Mouse (Mus musculus) midbrain, embryonic 14.5 days (tissue): ENCODE data around the gene Tmem126a. TPM values are rescaled to one million over a fixed set of nuclear protein-coding genes. Genes with fewer than 3 reads are reported as not detected.
A peak's percentile ranks its signal among the peaks of the same experiment; 100 is the strongest.

Source experiments
- ATAC-seq: fragments of 200-750 bp; cut with Nextera tagmentation; 2 replicates; pipeline ENCODE4 v1.8.0; 2017; ENCODE audit warnings: moderate number of reproducible peaks, moderate library complexity; ENCODE audit not compliant: low FRiP score, low TSS enrichment
- DNase-seq: peaks from one replicate; pipeline ENCODE4 v3.0.0-alpha.2; 2015
- H3K27ac ChIP-seq: fragments of 300-500 bp; sonication (generic); replicated peaks from 2 replicates; pipeline ENCODE4 v1.5.1; 2014; ENCODE audit warnings: mild to moderate bottlenecking, low read depth, low read length, moderate library complexity
- H3K27me3 ChIP-seq: fragments of 300-500 bp; sonication (generic); 2 replicates; pipeline ENCODE4 v1.6.1; 2014; ENCODE audit warnings: low read length, control low read depth, mixed read lengths; ENCODE audit not compliant: control insufficient read depth, insufficient read depth
- H3K36me3 ChIP-seq: fragments of 300-500 bp; sonication (generic); 2 replicates; pipeline ENCODE4 v1.6.1; 2014; ENCODE audit warnings: low read length, control low read depth; ENCODE audit not compliant: control insufficient read depth, insufficient read depth
- H3K4me1 ChIP-seq: fragments of 300-500 bp; sonication (generic); 2 replicates; pipeline ENCODE4 v1.6.1; 2014; ENCODE audit warnings: mild to moderate bottlenecking, antibody characterized with exemption, low read length, control low read depth; ENCODE audit not compliant: control insufficient read depth, insufficient read depth
- H3K4me2 ChIP-seq: fragments of 300-500 bp; sonication (generic); 2 replicates; pipeline ENCODE4 v1.6.1; 2014; ENCODE audit warnings: mild to moderate bottlenecking, low read length, moderate library complexity
- H3K4me3 ChIP-seq: fragments of 300-500 bp; sonication (generic); replicated peaks from 2 replicates; pipeline ENCODE4 v1.5.1; 2014; ENCODE audit warnings: low read depth, low read length
- H3K9ac ChIP-seq: fragments of 300-500 bp; sonication (generic); replicated peaks from 2 replicates; pipeline ENCODE4 v1.6.1; 2014; ENCODE audit warnings: mild to moderate bottlenecking, low read length, moderate library complexity
- H3K9me3 ChIP-seq: fragments of 300-500 bp; sonication (generic); 2 replicates; pipeline ENCODE4 v1.6.1; 2016; ENCODE audit warnings: low read length, control low read depth, mixed read lengths; ENCODE audit not compliant: control insufficient read depth
- WGBS: fragments of 180-500 bp; shearing (Covaris S2); extraction: QIAGEN DNeasy Blood & Tissue Kit; methylation state at CpG from one replicate; pipeline ENCODE4 v1.1.7; 2014; 5-methylcytosine and 5-hydroxymethylcytosine counted together
- polyA plus RNA-seq: library from polyadenylated mRNA; unstranded; fragments of >200 nt; fragmentation: Nextera tagmentation; extraction: Ambion mirVana; gene quantifications from 2 replicates; pipeline ENCODE4 v1.2.1, GENCODE M21; 2014

Gene Tmem126a
- polyA plus RNA-seq: 125 and 132 TPM in 2 replicates

DNA sequence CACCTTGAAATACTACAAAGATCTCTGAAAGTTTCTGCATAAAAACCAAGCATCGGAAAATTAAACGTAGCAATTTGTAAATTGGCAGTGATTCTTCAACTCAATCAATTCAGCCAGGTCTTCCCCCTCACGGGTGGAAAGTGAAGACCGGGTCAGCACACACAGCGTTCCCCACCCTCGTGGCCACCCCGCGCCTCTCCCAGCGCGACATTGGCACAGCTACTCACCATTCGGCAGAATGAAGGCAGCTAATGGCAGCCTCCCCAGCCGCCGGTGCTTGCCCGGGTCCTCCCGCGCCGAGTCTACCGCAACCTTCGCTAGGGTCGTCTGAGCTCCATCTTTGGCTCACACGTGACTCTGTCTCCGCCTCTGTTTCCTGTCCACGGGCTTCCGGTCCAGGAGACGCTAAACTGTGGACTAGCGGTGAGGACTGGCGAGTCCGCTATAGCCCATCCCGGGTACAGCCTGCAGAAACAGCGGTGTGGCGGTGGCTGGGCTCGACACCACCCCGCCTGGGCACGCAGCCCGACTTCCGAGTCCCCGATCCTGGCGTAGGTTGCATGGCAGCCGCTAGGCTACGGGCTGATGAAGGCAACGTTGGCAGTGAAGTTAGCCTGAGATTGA, at the start of gene Tmem126a:
TSS of gene Tmem126a (minus strand) at position 385 of the 624 bp plus-strand sequence.
- Histone ChIP-seq H3K4me3 (peak within 1 kb of the TSS; percentile 75), H3K9ac (peak within 1 kb of the TSS; percentile 79), H3K27ac (peak within 1 kb of the TSS; percentile 89), H3K27me3 (no peaks in the 10 kb centered on the region), H3K9me3 (no peaks in the 10 kb centered on the region), H3K4me2 (peak within 1 kb of the TSS; percentile 72), H3K36me3 (peaks cover 26% of the 10 kb centered on the region), H3K4me1 (peaks cover 11% of the 10 kb centered on the region)
- ATAC-seq (peak; percentile 97), DNase-seq (peak; percentile 93)
- under 1% methylated on average over 41 of the region's 41 CpGs for WGBS

DNA sequence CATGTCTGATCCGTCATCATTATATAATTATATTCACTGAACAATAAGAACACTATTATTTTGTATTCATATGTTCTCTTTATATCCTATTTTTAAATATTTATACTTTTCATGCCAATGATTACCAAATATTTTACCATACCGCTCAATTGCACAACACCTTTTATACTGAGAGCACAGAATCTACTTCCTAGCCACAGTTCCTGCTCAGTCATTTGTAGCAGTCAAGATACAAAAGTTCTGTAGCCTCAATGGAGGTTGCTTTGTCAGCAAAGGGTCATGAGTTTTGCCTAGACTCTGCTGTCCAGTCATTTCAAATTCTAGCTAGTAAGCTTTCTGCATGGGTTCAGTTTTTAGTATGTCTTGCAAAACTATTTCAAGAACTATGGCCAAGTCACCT, 25.6 kb upstream of the Tmem126a start:
- no peaks in the 10 kb centered on the region for H3K27me3 ChIP-seq
- H3K4me3 ChIP-seq: no peak overlapping the region
- 90% methylated on average over 2 of the region's 2 CpGs for WGBS
- DNase-seq (no peak), ATAC-seq (no peak)
- no peak overlapping the region for H3K27ac ChIP-seq
- no peak overlapping the region for H3K9ac ChIP-seq
- H3K4me1 ChIP-seq: no peaks in the 10 kb centered on the region
- no peak overlapping the region for H3K4me2 ChIP-seq
- H3K36me3 ChIP-seq: no peaks in the 10 kb centered on the region
- no peaks in the 10 kb centered on the region for H3K9me3 ChIP-seq

DNA sequence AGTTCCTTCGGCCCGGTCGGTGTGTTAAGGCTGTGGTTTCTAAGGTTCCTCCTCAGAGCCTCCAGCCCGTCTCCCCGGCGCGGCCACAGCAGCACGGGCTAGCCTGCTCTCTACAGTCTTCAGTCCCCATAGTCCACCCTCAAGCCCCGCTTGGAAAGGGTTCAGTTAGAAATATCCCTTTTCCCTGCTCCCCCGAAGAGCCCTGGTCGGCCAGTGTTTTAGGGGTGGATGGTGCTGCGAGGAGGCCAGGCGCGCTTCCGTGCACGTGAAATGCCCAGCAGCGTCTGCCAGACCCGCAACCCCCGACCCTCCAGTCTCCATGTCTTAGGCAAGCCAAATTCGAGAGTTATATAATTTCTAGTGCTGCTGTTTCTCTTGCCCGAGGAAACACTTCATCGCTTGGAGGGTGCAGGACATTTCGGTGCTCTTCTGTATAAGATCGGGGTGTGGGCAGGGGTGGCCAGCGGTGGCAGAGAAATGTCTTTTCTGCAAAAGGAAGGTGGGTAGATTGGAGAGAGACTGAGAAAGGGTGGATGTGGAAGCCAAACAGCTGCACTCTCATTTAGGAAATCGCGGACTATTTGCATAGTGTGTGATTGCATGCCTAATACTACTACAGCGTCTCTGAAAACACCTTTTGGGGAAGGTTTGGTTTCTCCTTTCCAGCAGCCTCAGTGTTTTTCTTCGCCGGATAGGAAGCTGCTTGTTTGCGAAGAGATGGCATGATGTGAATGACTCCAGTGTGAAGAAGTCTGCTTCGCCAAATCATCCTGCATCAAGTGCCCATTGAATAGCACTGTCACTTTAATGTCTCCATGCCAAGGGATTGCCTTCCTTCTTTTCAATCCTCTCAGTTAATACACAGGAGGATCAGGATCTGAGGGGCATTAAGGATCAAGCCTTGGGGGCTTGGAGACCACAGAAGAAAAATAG, 19.6 kb upstream of the Tmem126a start, which contains the start of gene Dlg2:
TSS of gene Dlg2 (plus strand) at position 360 of the 933 bp plus-strand sequence.
- no peak for ATAC-seq
- peak within 1 kb of the TSS; percentile 59 for H3K4me2 ChIP-seq
- H3K27me3 ChIP-seq: no peaks in the 10 kb centered on the region
- H3K4me3 ChIP-seq: peak within 1 kb of the TSS; percentile 57
- WGBS: under 1% methylated on average over 32 of the region's 32 CpGs
- H3K9me3 ChIP-seq: no peaks in the 10 kb centered on the region
- DNase-seq: peak; percentile 76
- peaks cover 3% of the 10 kb centered on the region; the same call in 1 of the 2 replicates for H3K36me3 ChIP-seq
- peak within 1 kb of the TSS; percentile 87 for H3K27ac ChIP-seq
- H3K9ac ChIP-seq: peak within 1 kb of the TSS; percentile 69
- peaks cover 5% of the 10 kb centered on the region for H3K4me1 ChIP-seq

- Histone ChIP-seq H3K4me2 (peak within 1 kb of the TSS; percentile 59), H3K9me3 (no peaks in the 10 kb centered on the region), H3K27me3 (no peaks in the 10 kb centered on the region), H3K36me3 (peaks cover 3% of the 10 kb centered on the region; the same call in 1 of the 2 replicates), H3K9ac (peak within 1 kb of the TSS; percentile 69), H3K4me3 (peak within 1 kb of the TSS; percentile 57), H3K4me1 (peaks cover 5% of the 10 kb centered on the region), H3K27ac (peak within 1 kb of the TSS; percentile 87)
- DNase-seq (peak; percentile 99), ATAC-seq (peak; percentile 100)
- under 1% methylated on average over 36 of the region's 36 CpGs for WGBS
Measured at GRCm38 (mm10) chr7:90475793-90476312, 18.8 kb upstream of the Tmem126a start, which contains the start of gene Tmem126b. TSS of gene Tmem126b (minus strand) at chr7:90476001.

DNA sequence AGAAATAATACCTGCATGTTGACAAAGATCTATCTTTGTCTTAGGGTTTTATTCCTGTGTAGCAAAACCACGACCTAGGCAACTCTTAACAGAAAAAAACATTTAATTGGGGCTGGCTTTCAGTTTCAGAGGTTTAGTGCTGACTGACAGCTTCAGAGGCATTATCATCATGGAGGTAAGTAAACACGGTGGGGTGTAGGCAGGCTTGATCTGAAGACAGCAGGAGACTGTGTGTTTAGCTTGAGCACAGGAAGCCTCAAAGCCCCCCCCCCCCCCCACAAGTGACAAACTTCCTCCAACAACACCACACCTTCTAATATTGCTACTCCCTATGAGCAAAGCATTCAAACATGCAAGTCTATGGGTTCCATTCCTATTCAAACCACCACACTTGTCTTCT, 16.5 kb upstream of the Tmem126a start:
- H3K4me3 ChIP-seq: no peak overlapping the region
- no peak for DNase-seq
- H3K9ac ChIP-seq: no peak overlapping the region
- no peaks in the 10 kb centered on the region for H3K27me3 ChIP-seq
- no peak for ATAC-seq
- peaks cover 18% of the 10 kb centered on the region for H3K36me3 ChIP-seq
- H3K9me3 ChIP-seq: no peaks in the 10 kb centered on the region
- H3K4me2 ChIP-seq: no peak overlapping the region
- H3K4me1 ChIP-seq: peaks cover 5% of the 10 kb centered on the region
- H3K27ac ChIP-seq: no peak overlapping the region
- WGBS: 67% methylated on average over 2 of the region's 2 CpGs

GRCm38 (mm10) chr7:90461441-90461840, 4.4 kb upstream of the Tmem126a start:
- no peak for DNase-seq
- no peak for ATAC-seq
- 95% methylated on average over 5 of the region's 5 CpGs for WGBS
- Histone ChIP-seq H3K4me1 (peaks cover 2% of the 10 kb centered on the region), H3K4me2 (no peak overlapping the region), H3K36me3 (0 out of 2 replicates have a peak, but pooled peaks cover 1% of the 10 kb centered on the region), H3K27ac (no peak overlapping the region), H3K4me3 (no peak overlapping the region), H3K9ac (no peak overlapping the region), H3K9me3 (no peaks in the 10 kb centered on the region), H3K27me3 (no peaks in the 10 kb centered on the region)

DNA sequence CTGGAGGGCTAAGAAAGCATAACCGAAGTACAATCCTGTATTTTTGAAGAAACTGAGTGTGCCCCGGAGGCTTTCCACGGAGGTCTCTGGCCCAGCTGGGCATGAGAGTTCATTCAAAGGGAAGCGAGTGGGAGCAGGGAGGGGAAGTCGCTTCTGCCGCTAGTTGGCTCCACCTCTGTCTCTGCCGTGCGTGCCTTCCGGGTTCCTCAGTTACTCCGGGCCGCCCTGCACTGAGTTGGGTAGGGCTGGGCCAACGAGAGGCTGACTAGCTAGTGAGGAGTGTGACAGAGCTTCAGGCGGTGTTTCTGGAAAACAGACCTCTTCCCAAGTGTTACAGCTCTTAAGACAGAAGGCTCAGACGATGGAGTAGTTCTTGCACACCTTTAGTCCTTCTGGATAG, 3.9 kb upstream of the Tmem126a start:
- Histone ChIP-seq H3K4me1 (peaks cover 7% of the 10 kb centered on the region), H3K4me3 (no peak overlapping the region), H3K9ac (no peak overlapping the region), H3K27me3 (no peaks in the 10 kb centered on the region), H3K4me2 (no peak overlapping the region), H3K9me3 (no peaks in the 10 kb centered on the region), H3K36me3 (no peaks in the 10 kb centered on the region), H3K27ac (no peak overlapping the region)
- DNase-seq (no peak), ATAC-seq (no peak)
- WGBS: 22% methylated on average over 14 of the region's 14 CpGs

GRCm38 (mm10) chr7:90460330-90460729, 3.3 kb upstream of the Tmem126a start:
- no peak overlapping the region for H3K4me3 ChIP-seq
- no peak overlapping the region for H3K4me2 ChIP-seq
- H3K36me3 ChIP-seq: no peaks in the 10 kb centered on the region
- no peak overlapping the region for H3K27ac ChIP-seq
- H3K27me3 ChIP-seq: no peaks in the 10 kb centered on the region
- DNase-seq: no peak
- no peaks in the 10 kb centered on the region for H3K9me3 ChIP-seq
- 68% methylated on average over 10 of the region's 10 CpGs for WGBS
- peaks cover 11% of the 10 kb centered on the region for H3K4me1 ChIP-seq
- H3K9ac ChIP-seq: no peak overlapping the region
- no peak for ATAC-seq
